Mouse (Mus musculus) brain, embryonic 14.5 days (tissue): ENCODE results near the gene Slc25a42.

Source experiments
- CTCF ChIP-seq: fragments of 200-500 bp; IDR thresholded peaks from 2 replicates; pipeline ENCODE4 v1.5.1; 2012; ENCODE audit warnings: inconsistent platforms, mild to moderate bottlenecking, moderate library complexity, borderline replicate concordance; ENCODE audit not compliant: insufficient read depth, insufficient read length; ENCODE audit errors: extremely low read depth
- POLR2A ChIP-seq: fragments of 200-500 bp; IDR thresholded peaks from 2 replicates; pipeline ENCODE4 v1.6.1; 2012; ENCODE audit warnings: mild to moderate bottlenecking, inconsistent platforms, borderline replicate concordance; ENCODE audit not compliant: poor library complexity, insufficient read depth, insufficient read length, severe bottlenecking; ENCODE audit errors: extremely low read depth

GRCm38 (mm10) chr8:70211275-70211674, 830 bp downstream of the Slc25a42 start:
- TF ChIP-seq CTCF (no peak), POLR2A (no peak)
